Mouse (Mus musculus) G1E (cell line): ENCODE measurements around the gene Prr15l.

Source experiments
- CTCF ChIP-seq: IDR thresholded peaks from 2 replicates; pipeline ENCODE4 v1.5.1; 2012; ENCODE audit warnings: low read depth, low read length, inconsistent platforms, mixed read lengths
- GATA1 ChIP-seq: IDR thresholded peaks from 2 replicates; pipeline ENCODE4 v1.6.1; 2012; ENCODE audit warnings: borderline replicate concordance, low read length, inconsistent platforms, mixed read lengths
- GATA2 ChIP-seq: IDR thresholded peaks from 2 replicates; pipeline ENCODE4 v1.6.1; 2012; ENCODE audit warnings: low read depth, low read length, inconsistent platforms, borderline replicate concordance
- POLR2AphosphoS5 ChIP-seq: IDR thresholded peaks from 2 replicates; pipeline ENCODE4 v1.6.1; 2012; ENCODE audit warnings: low read depth, low read length, inconsistent platforms; ENCODE audit not compliant: insufficient replicate concordance
- TAL1 ChIP-seq: conservative IDR thresholded peaks from 2 replicates; pipeline ENCODE4 v1.6.1; 2012; ENCODE audit warnings: low read depth, low read length, inconsistent platforms, mixed read lengths

- TF ChIP-seq CTCF = no peak
- no peak for TF ChIP-seq TAL1
- no peak for TF ChIP-seq GATA1
- TF ChIP-seq POLR2AphosphoS5 = no peak
- no peak for TF ChIP-seq GATA2
Observed at GRCm38 (mm10) chr11:96966914-96967543, 39.1 kb downstream of the Prr15l start.
